Mouse (Mus musculus) forebrain, embryonic 12.5 days (tissue): Measurements from ENCODE around the gene Cym. TPM values are rescaled to one million over a fixed set of nuclear protein-coding genes. Genes with fewer than 3 reads are reported as not detected.

Experiments used
- polyA plus RNA-seq: library from polyadenylated mRNA; unstranded; fragments of >200 nt; fragmentation: Nextera tagmentation; extraction: Ambion mirVana; gene quantifications from 2 replicates; pipeline ENCODE4 v1.2.1, GENCODE M21; 2016

Cym gene
- polyA plus RNA-seq, 1 experiment from 2014 or later: not detected

Other genes with a start within 250 kb of the Cym start
- gene Kcna3, start 185.6 kb downstream of the Cym start, polyA plus RNA-seq: 17.3 and 18.4 TPM in 2 replicates
- gene Kcna2, start 120.6 kb downstream of the Cym start, polyA plus RNA-seq: 0.29 TPM in 2 replicates
- not detected in 2 replicates for gene Kcna10, start 38.7 kb downstream of the Cym start, polyA plus RNA-seq
- gene A630076J17Rik, start 8.9 kb upstream of the Cym start, polyA plus RNA-seq: not detected in 2 replicates
- 0.06 TPM in 1 of 2 replicates, not detected in the other for gene Prok1, start 18.0 kb upstream of the Cym start, polyA plus RNA-seq
- gene Lamtor5, start 57.1 kb upstream of the Cym start, polyA plus RNA-seq: 165 and 175 TPM in 2 replicates
- 3.3 and 3.6 TPM in 2 replicates for gene Slc16a4, start 69.5 kb upstream of the Cym start, polyA plus RNA-seq
- 15.3 and 17.3 TPM in 2 replicates for gene Rbm15, start 111.9 kb upstream of the Cym start, polyA plus RNA-seq
- gene Kcnc4, start 237.8 kb upstream of the Cym start, polyA plus RNA-seq: 0.32 and 0.47 TPM in 2 replicates